Mouse (Mus musculus) hindbrain, embryonic 16.5 days (tissue): Measurements from ENCODE around the gene Tm7sf3. TPM values are rescaled to one million over a fixed set of nuclear protein-coding genes. Genes with fewer than 3 reads are reported as not detected.

Source experiments
- ATAC-seq: fragments of 200-750 bp; cut with Nextera tagmentation; 2 replicates; pipeline ENCODE4 v1.8.0; 2017; ENCODE audit warnings: moderate TSS enrichment, moderate library complexity
- H3K27ac ChIP-seq: fragments of 300-500 bp; sonication (generic); 2 replicates; pipeline ENCODE4 v1.5.1; 2014; ENCODE audit warnings: low read depth, mild to moderate bottlenecking, control low read depth, low read length, moderate library complexity
- H3K27me3 ChIP-seq: fragments of 300-500 bp; sonication (generic); replicated peaks from 2 replicates; pipeline ENCODE4 v1.6.1; 2014; ENCODE audit warnings: low read length; ENCODE audit not compliant: control insufficient read depth, insufficient read depth
- H3K36me3 ChIP-seq: fragments of 300-500 bp; sonication (generic); 2 replicates; pipeline ENCODE4 v1.6.1; 2014; ENCODE audit warnings: mild to moderate bottlenecking, low read length, moderate library complexity, mixed read lengths; ENCODE audit not compliant: control insufficient read depth, insufficient read depth
- H3K4me1 ChIP-seq: fragments of 300-500 bp; sonication (generic); 2 replicates; pipeline ENCODE4 v1.6.1; 2014; ENCODE audit warnings: low read depth, low read length; ENCODE audit not compliant: control insufficient read depth, insufficient read depth
- H3K4me2 ChIP-seq: fragments of 300-500 bp; sonication (generic); 2 replicates; pipeline ENCODE4 v1.6.1; 2014; ENCODE audit warnings: mild to moderate bottlenecking, low read length, control low read depth, moderate library complexity
- H3K4me3 ChIP-seq: fragments of 300-500 bp; sonication (generic); 2 replicates; pipeline ENCODE4 v1.5.1; 2014; ENCODE audit warnings: mild to moderate bottlenecking, low read length, control low read depth, moderate library complexity
- H3K9ac ChIP-seq: fragments of 300-500 bp; sonication (generic); 2 replicates; pipeline ENCODE4 v1.6.1; 2014; ENCODE audit warnings: low read depth, mild to moderate bottlenecking, control low read depth, low read length, moderate library complexity
- H3K9me3 ChIP-seq: fragments of 300-500 bp; sonication (generic); 2 replicates; pipeline ENCODE4 v1.6.1; 2014; ENCODE audit warnings: mild to moderate bottlenecking, low read length, moderate library complexity; ENCODE audit not compliant: control insufficient read depth
- WGBS: fragments of 180-500 bp; shearing (Covaris S2); extraction: QIAGEN DNeasy Blood & Tissue Kit; methylation state at CpG from one replicate; pipeline ENCODE4 v1.1.7; 2014; 5-methylcytosine and 5-hydroxymethylcytosine counted together
- polyA plus RNA-seq: library from polyadenylated mRNA; unstranded; fragments of >200 nt; fragmentation: Nextera tagmentation; extraction: Ambion mirVana; gene quantifications from 2 replicates; pipeline ENCODE4 v1.2.1, GENCODE M21; 2015

Gene Tm7sf3
- polyA plus RNA-seq, 1 experiment from 2014 or later, result 35.5 TPM

- Histone ChIP-seq H3K9ac (no peak overlapping the region), H3K4me2 (no peak overlapping the region), H3K9me3 (no peaks in the 10 kb centered on the region), H3K27ac (no peak overlapping the region), H3K4me3 (no peak overlapping the region), H3K4me1 (no peaks in the 10 kb centered on the region), H3K27me3 (no peaks in the 10 kb centered on the region), H3K36me3 (no peaks in the 10 kb centered on the region)
- WGBS, result 55% methylated on average over 5 of the region's 5 CpGs
- ATAC-seq, result no peak
These were observed 21.5 kb upstream of the Tm7sf3 start for GRCm38 (mm10) chr6:146664116-146664515.

GRCm38 (mm10) chr6:146662679-146663078 is 20.1 kb upstream of the Tm7sf3 start:
- WGBS, result 31% methylated on average over 5 of the region's 5 CpGs
- no peak overlapping the region for H3K9ac ChIP-seq
- no peak overlapping the region for H3K4me2 ChIP-seq

GRCm38 (mm10) chr6:146661655-146662054 is 19.0 kb upstream of the Tm7sf3 start:
- Histone ChIP-seq H3K27me3 (no peaks in the 10 kb centered on the region), H3K36me3 (no peaks in the 10 kb centered on the region), H3K4me3 (no peak overlapping the region), H3K4me2 (no peak overlapping the region), H3K4me1 (no peaks in the 10 kb centered on the region), H3K9ac (no peak overlapping the region), H3K9me3 (no peaks in the 10 kb centered on the region), H3K27ac (no peak overlapping the region)
- WGBS, result 78% methylated on average over 5 of the region's 5 CpGs
- no peak for ATAC-seq

More at GRCm38 (mm10) chr6:146662679-146663078, 20.1 kb upstream of the Tm7sf3 start:
- no peak overlapping the region for H3K27ac ChIP-seq
- no peak for ATAC-seq
- H3K27me3 ChIP-seq, result no peaks in the 10 kb centered on the region
- H3K4me1 ChIP-seq, result no peaks in the 10 kb centered on the region
- no peak overlapping the region for H3K4me3 ChIP-seq
- H3K36me3 ChIP-seq, result no peaks in the 10 kb centered on the region
- no peaks in the 10 kb centered on the region for H3K9me3 ChIP-seq

- H3K4me2 ChIP-seq, result no peak overlapping the region
- no peak overlapping the region for H3K9ac ChIP-seq
- no peaks in the 10 kb centered on the region for H3K9me3 ChIP-seq
- H3K27ac ChIP-seq, result no peak overlapping the region
- WGBS, result 71% methylated on average over 2 of the region's 2 CpGs
- H3K27me3 ChIP-seq, result no peaks in the 10 kb centered on the region
- no peaks in the 10 kb centered on the region for H3K4me1 ChIP-seq
- H3K4me3 ChIP-seq, result no peak overlapping the region
- no peaks in the 10 kb centered on the region for H3K36me3 ChIP-seq
- no peak for ATAC-seq
These were observed 18.0 kb upstream of the Tm7sf3 start for GRCm38 (mm10) chr6:146660591-146660990.

DNA sequence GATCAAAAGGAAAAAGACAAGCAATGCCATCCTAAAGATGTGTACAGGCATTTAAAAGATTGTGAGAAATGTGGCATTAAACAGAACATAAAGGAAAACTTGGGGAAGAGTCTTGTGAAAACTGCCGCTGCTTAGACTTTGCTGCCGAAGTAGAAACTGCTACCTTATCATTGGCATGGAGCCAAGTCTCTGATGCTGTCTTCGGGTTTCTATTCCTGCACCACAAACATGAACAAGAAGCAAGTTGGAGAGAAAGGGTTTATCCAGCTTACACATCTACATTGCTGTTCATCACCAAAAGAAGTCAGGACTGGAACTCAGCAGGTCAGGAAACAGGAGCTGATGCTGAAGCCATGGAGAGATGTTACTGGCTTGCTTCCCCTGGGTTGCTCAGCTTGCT is 10.6 kb upstream of the Tm7sf3 start:
- ATAC-seq, result no peak
- no peak overlapping the region for H3K9ac ChIP-seq
- H3K27ac ChIP-seq, result no peak overlapping the region
- peaks cover 10% of the 10 kb centered on the region for H3K36me3 ChIP-seq
- no peaks in the 10 kb centered on the region for H3K4me1 ChIP-seq
- no peaks in the 10 kb centered on the region for H3K9me3 ChIP-seq
- H3K27me3 ChIP-seq, result no peaks in the 10 kb centered on the region
- H3K4me3 ChIP-seq, result no peak overlapping the region
- 79% methylated on average over 3 of the region's 3 CpGs for WGBS
- H3K4me2 ChIP-seq, result no peak overlapping the region

- no peaks in the 10 kb centered on the region for H3K27me3 ChIP-seq
- no peaks in the 10 kb centered on the region for H3K4me1 ChIP-seq
- H3K36me3 ChIP-seq, result peaks cover 10% of the 10 kb centered on the region
- H3K9ac ChIP-seq, result no peak overlapping the region
- H3K9me3 ChIP-seq, result no peaks in the 10 kb centered on the region
- ATAC-seq, result no peak
- H3K4me2 ChIP-seq, result no peak overlapping the region
- no peak overlapping the region for H3K4me3 ChIP-seq
- no peak overlapping the region for H3K27ac ChIP-seq
These were observed 8.8 kb upstream of the Tm7sf3 start for GRCm38 (mm10) chr6:146651431-146651830.

- H3K4me3 ChIP-seq, result no peak overlapping the region
- peaks cover 10% of the 10 kb centered on the region for H3K36me3 ChIP-seq
- WGBS, result 92% methylated on average over 2 of the region's 2 CpGs
- no peak overlapping the region for H3K27ac ChIP-seq
- H3K9ac ChIP-seq, result no peak overlapping the region
- H3K4me2 ChIP-seq, result no peak overlapping the region
- H3K9me3 ChIP-seq, result no peaks in the 10 kb centered on the region
- ATAC-seq, result no peak
- no peaks in the 10 kb centered on the region for H3K4me1 ChIP-seq
- no peaks in the 10 kb centered on the region for H3K27me3 ChIP-seq
These were observed 7.4 kb upstream of the Tm7sf3 start for GRCm38 (mm10) chr6:146650013-146650412.

- H3K4me3 ChIP-seq, result peak overlapping the region; percentile 76
- WGBS, result 38% methylated on average over 11 of the region's 11 CpGs
- no peaks in the 10 kb centered on the region for H3K9me3 ChIP-seq
- H3K4me1 ChIP-seq, result peaks cover 8% of the 10 kb centered on the region
- H3K4me2 ChIP-seq, result peak overlapping the region; percentile 78
- H3K27me3 ChIP-seq, result no peaks in the 10 kb centered on the region
- H3K9ac ChIP-seq, result peak overlapping the region; percentile 90
- no peak for ATAC-seq
- H3K27ac ChIP-seq, result no peak overlapping the region; the same call in 1 of the 2 replicates
- no peaks in the 10 kb centered on the region for H3K36me3 ChIP-seq
These were observed 553 bp upstream of the Tm7sf3 start for GRCm38 (mm10) chr6:146643184-146643570.

DNA sequence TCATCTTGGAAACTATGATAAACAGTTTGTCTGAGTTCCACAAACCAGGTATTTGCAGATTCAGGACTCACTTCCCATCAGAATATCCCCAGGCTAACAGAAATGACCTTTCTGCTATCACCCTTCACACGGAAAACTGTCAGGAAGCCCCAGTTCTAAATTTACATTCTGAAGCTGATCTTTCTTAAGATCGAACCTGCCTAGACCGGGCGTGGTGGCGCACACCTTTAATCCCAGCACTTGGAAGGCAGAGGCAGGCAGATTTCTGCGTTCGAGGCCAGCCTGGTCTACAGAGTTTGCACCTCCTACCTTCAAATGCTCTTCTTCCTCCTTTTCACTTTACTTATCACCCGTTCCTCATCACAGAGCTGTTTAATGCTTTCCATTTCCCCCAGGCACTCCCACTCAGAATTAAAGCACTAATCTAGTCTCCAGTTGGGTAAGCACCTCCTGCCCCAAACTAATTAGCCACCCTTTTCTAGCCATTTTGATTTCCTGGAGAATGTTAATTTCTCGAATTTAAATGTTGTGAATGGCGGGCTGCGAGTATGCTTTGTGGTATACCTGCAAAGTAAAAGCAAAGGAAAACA is 908 bp downstream of the Tm7sf3 start:
- Histone ChIP-seq H3K27ac (no peak overlapping the region), H3K4me1 (peaks cover 8% of the 10 kb centered on the region), H3K36me3 (no peaks in the 10 kb centered on the region), H3K9me3 (no peaks in the 10 kb centered on the region), H3K4me3 (peak overlapping the region; percentile 76), H3K9ac (peak overlapping the region; percentile 67), H3K27me3 (no peaks in the 10 kb centered on the region), H3K4me2 (peak overlapping the region; percentile 56)
- no peak; the same call in 1 of the 2 replicates for ATAC-seq
- WGBS, result 68% methylated on average over 11 of the region's 11 CpGs

- 87% methylated on average over 6 of the region's 6 CpGs for WGBS
- ATAC-seq, result no peak
- Histone ChIP-seq H3K4me1 (peaks cover 8% of the 10 kb centered on the region), H3K27me3 (no peaks in the 10 kb centered on the region), H3K27ac (no peak overlapping the region), H3K4me2 (no peak overlapping the region), H3K36me3 (no peaks in the 10 kb centered on the region), H3K4me3 (no peak overlapping the region), H3K9me3 (no peaks in the 10 kb centered on the region), H3K9ac (no peak overlapping the region)
These were observed 1.6 kb downstream of the Tm7sf3 start for GRCm38 (mm10) chr6:146640991-146641390.
